Comparison of ENCODE assay signal across 9 mouse cellular contexts in the genomic region with DNA sequence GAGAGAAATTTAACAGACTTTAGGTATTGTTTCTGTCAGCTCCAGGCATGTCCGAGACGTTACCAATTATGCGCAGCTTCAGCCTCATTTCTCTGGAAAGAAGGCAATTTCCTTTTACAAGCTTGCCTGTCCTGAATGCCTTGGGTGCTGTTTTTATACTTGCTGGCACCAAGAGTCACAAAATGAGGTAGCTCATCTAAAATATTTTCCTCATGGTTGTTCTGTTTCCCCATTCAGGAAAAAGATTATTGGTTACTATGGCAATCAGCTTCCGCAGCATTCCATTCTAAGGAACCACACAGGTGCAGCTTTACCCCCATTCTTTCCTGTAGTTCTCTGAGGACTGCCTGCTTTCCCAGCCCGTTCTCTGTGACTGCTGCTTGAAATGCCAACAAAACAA. TPM values are rescaled to one million over a fixed set of nuclear protein-coding genes. Genes with fewer than 3 reads are reported as not detected.
DNase-seq lines count a peak whose midpoint lies in the region; TF ChIP-seq lines count a peak whose summit lies in the region.
"Had no signal": no experiment of that assay in that cellular context is flagged by ENCODE, and none has a peak within 500 bp of the region (broad histone marks: within the 10 kb centered on the region; RNA-seq: fewer than 3 reads in every experiment).

A gene (plus strand): TSS at position 320 of the 400 bp plus-strand sequence.

- peak within 1 kb of the TSS; percentile 43; the same call in 1 of the 2 replicates for H3K4me3 ChIP-seq in testis, adult 2 months (ENCODE audit: control insufficient read depth, low read depth, low read length)
- no peak within 1 kb of the TSS for H3K4me3 ChIP-seq in lung, adult 2 months (replicated peaks; ENCODE audit: extremely low read depth, low read depth, low read length)

- no peak for DNase-seq in testis, postnatal 14 days (ENCODE audit: low spot score)
- no peak for DNase-seq in gastrocnemius, postnatal 10 days
- no peak for DNase-seq in layer of hippocampus, postnatal 10 days (ENCODE audit: low spot score in 2 of 2)
- DNase-seq in lung, adult 2 months = no peak
- no peak for DNase-seq in cerebellum, postnatal 4 days (ENCODE audit: low spot score in 2 of 2)
- no peak for DNase-seq in cerebellum, postnatal 14 days
- no peak for DNase-seq in spleen, adult 12 weeks (ENCODE audit: low spot score)

- no peak for TF ChIP-seq POLR2A in testis, adult 2 months (IDR thresholded peaks at IDR 0.05; ENCODE audit: control insufficient read depth, low read depth, low read length)
- TF ChIP-seq POLR2A in lung, adult 2 months (IDR thresholded peaks at IDR 0.05; ENCODE audit: borderline replicate concordance, extremely low read depth, low read depth, low read length) = no peak

- H3K4me1 ChIP-seq in testis, adult 2 months (ENCODE audit: control insufficient read depth, insufficient read depth, low read length) = no peaks in the 10 kb centered on the region
- H3K4me1 ChIP-seq in lung, adult 2 months (ENCODE audit: control insufficient read depth, insufficient read depth, low read length) = no peaks in the 10 kb centered on the region

- 80% methylated on average over 5 of the region's 5 CpGs for WGBS in lung, adult 2 months

- H3K27me3 ChIP-seq in testis, adult 2 months (ENCODE audit: control insufficient read depth, insufficient read depth, low read length) = no peaks in the 10 kb centered on the region

- no peak for TF ChIP-seq CTCF in testis, adult 2 months (IDR thresholded peaks at IDR 0.05; ENCODE audit: control insufficient read depth, insufficient read depth, insufficient replicate concordance, low read depth, low read length)
- no peak for TF ChIP-seq CTCF in lung, adult 2 months (IDR thresholded peaks at IDR 0.05; ENCODE audit: insufficient read depth, low read length)

- H3K36me3 ChIP-seq in testis, adult 2 months (ENCODE audit: control insufficient read depth, insufficient read depth, low read length) = no peaks in the 10 kb centered on the region

- no peak within 1 kb of the TSS for H3K27ac ChIP-seq in testis, adult 2 months (ENCODE audit: control insufficient read depth, insufficient read depth, low read depth, low read length)
- H3K27ac ChIP-seq: kidney, postnatal 0 days had no signal

RNA-seq across cellular contexts. Expression of the gene that starts here (rescaled TPM):
- 4.7 and 5.4 TPM in 2 replicates for polyA plus RNA-seq in testis, adult 2 months (2012; rRNA removed)
- total RNA-seq in gastrocnemius, postnatal 10 days (2021) = 10 to 100 TPM; 45.0 to 60.9 TPM
- 100 to 1,000 TPM; 128 to 134 TPM for total RNA-seq in layer of hippocampus, postnatal 10 days (2021)
- polyA plus RNA-seq in lung, adult 2 months (2012; rRNA removed) = 1.9 and 2.0 TPM in 2 replicates
